Mouse (Mus musculus) 3T3-L1 (cell line): ENCODE measurements around the gene BC067074.

ENCODE experiments used
- DNase-seq: peaks from one replicate; pipeline ENCODE4 v3.0.0-alpha.2; 2015; ENCODE audit warnings: low read depth, low spot score

Gene BC067074

GRCm38 (mm10) chr13:113321972-113322371, 29.0 kb downstream of the BC067074 start:
- peak; percentile 76 for DNase-seq

GRCm38 (mm10) chr13:113324241-113324640, 31.3 kb downstream of the BC067074 start:
- DNase-seq = no peak

GRCm38 (mm10) chr13:113325678-113326077, 32.7 kb downstream of the BC067074 start:
- no peak for DNase-seq

- DNase-seq = no peak
Measured at GRCm38 (mm10) chr13:113332256-113332655, 39.3 kb downstream of the BC067074 start.

- DNase-seq = no peak
Measured at GRCm38 (mm10) chr13:113333374-113333773, 40.4 kb downstream of the BC067074 start.

GRCm38 (mm10) chr13:113333931-113334330, 41.0 kb downstream of the BC067074 start:
- no peak for DNase-seq

- DNase-seq = no peak
Measured at GRCm38 (mm10) chr13:113334773-113335172, 41.8 kb downstream of the BC067074 start.

GRCm38 (mm10) chr13:113337223-113337858, 44.4 kb downstream of the BC067074 start:
- DNase-seq = peak; percentile 82

GRCm38 (mm10) chr13:113340644-113341043, 47.7 kb downstream of the BC067074 start:
- peak; percentile 70 for DNase-seq

GRCm38 (mm10) chr13:113341161-113341560, 48.2 kb downstream of the BC067074 start:
- peak; percentile 75 for DNase-seq

GRCm38 (mm10) chr13:113342355-113342919, 49.5 kb downstream of the BC067074 start:
- DNase-seq = no peak

- peak; percentile 97 for DNase-seq
Measured at GRCm38 (mm10) chr13:113350743-113351430, 57.9 kb downstream of the BC067074 start.

- DNase-seq = no peak
Measured at GRCm38 (mm10) chr13:113353546-113353945, 60.6 kb downstream of the BC067074 start.

GRCm38 (mm10) chr13:113353955-113354354, 61.0 kb downstream of the BC067074 start:
- peak; percentile 43 for DNase-seq

- peak; percentile 43 for DNase-seq
Measured at GRCm38 (mm10) chr13:113355022-113355421, 62.1 kb downstream of the BC067074 start.

GRCm38 (mm10) chr13:113357438-113358144, 64.6 kb downstream of the BC067074 start:
- DNase-seq = no peak

- no peak for DNase-seq
Measured at GRCm38 (mm10) chr13:113359676-113360075, 66.7 kb downstream of the BC067074 start.

- DNase-seq = no peak
Measured at GRCm38 (mm10) chr13:113365976-113366375, 73.0 kb downstream of the BC067074 start.

GRCm38 (mm10) chr13:113368931-113369579, 76.1 kb downstream of the BC067074 start:
- DNase-seq = no peak

- no peak for DNase-seq
Measured at GRCm38 (mm10) chr13:113369622-113370021, 76.7 kb downstream of the BC067074 start.

GRCm38 (mm10) chr13:113373291-113374083, 80.5 kb downstream of the BC067074 start:
- DNase-seq = no peak
